Mouse (Mus musculus) gonadal fat pad, adult 2 months (tissue): ENCODE results near the gene Slc4a1ap. TPM values are rescaled to one million over a fixed set of nuclear protein-coding genes. Genes with fewer than 3 reads are reported as not detected.
"Not testable (repeated sequence)": the region's sequence is repeated elsewhere in the genome, so short reads cannot be mapped to it uniquely, and the experiment has no call there.

Experiments
- DNase-seq: peaks from one replicate; pipeline ENCODE4 v3.0.0-alpha.2; 2012; ENCODE audit warnings: low read depth
- polyA plus RNA-seq: library from polyadenylated mRNA; depleted of rRNA; stranded (reverse); fragments of >200 nt; gene quantifications from 2 replicates; pipeline ENCODE4 v1.2.3, GENCODE M21; 2012

Slc4a1ap gene
- polyA plus RNA-seq, 1 experiment, result 12.6 TPM

DNA sequence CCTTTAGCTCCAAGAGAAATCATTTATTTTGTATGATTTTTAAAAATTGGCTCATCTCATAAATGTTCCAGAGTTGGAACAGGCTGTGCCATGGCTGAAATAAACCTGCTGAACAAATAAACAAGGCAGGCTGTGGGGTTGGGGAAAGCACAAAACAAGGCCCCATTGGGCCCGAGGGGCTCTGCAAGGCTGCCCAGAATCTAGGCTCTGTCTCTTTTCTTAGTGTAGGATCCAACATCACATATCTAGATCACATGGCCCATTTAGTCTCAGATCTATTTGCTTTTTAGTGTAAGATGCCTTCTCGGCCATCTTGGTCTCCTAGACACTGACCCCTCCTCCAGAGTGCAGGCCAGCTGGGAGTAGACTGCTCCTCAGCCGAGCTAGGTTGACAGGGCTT, 39.7 kb downstream of the Slc4a1ap start:
- no peak for DNase-seq

DNA sequence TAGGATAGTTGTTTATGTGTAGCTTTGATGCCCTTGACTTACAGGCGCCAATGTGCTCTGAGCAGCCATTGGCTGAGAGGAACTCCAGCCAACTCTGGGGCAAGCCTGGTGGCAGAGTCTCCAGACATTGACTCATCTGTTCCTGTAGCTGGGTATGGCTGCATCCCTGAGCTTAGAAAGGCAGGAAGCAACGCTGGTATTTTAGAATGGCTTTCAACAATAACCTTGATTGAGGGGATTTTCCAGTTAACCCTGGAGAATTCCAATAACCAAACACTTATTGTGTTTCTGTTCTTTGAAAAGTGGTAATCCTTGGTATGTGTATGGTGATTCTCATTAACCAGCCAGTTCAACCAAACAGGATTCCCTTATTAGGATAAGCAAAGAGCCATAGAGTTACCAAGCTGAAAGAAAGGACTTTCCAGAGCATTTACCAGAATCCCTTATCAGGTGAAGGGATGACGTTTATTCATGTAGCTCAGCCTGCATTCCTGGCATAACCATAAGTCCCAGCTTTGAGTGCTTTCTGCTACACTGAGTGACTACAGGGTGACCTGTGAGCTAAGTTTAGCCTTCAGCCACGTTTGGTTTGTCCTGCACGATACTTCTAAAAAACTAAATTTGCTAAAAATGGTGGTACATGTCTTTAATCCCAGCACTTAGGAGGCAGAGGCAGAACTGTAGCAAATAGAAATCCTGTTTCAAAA, 41.3 kb downstream of the Slc4a1ap start:
- no peak for DNase-seq

DNA sequence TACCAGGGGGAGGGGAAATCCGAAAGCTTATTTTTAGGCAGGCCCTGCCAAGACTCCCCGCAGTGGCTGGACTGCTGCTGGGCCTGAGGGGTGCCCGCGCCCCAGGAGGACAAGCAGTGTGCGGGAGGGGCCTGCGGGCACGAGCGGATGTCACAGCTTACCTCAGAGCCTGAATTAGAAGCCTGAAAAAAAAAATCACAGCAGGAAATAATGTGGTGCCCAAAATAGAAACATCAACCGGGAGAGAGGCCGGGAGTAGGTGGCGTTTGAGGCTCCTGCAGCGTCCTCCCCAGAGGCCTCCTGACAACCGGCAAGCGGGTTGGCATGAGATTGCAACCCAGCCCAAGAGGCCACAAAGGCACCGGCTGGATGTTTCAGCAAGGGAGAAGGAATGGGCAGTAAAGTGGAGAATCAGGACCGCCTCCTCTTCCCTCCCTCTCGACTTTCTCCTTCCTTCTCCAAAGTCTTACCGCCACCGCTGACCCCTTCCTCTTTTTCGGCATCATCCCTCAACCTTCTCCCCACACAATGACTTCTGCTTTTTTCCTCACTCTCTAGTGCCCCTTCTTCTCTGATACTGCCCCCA, 44.3 kb downstream of the Slc4a1ap start:
- no peak for DNase-seq

DNA sequence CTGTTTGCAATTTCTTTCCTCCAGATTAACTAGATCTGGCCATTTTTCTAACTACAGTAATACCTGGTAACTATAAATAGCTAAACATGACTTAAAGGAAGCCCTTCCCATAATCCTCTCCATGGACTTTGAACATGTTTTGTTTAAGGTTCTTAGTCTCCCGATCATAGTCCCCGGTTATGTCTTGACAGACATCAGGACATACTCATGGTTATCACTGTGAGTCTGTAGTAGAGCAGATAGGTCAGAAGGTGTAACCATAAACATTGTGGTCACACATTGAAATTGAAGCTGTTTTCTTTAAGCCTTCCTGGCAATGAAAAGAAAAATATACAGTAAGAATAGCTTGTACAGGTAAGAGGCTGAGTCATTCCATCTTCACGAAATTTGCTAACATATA, 46.9 kb downstream of the Slc4a1ap start:
- no peak for DNase-seq

DNA sequence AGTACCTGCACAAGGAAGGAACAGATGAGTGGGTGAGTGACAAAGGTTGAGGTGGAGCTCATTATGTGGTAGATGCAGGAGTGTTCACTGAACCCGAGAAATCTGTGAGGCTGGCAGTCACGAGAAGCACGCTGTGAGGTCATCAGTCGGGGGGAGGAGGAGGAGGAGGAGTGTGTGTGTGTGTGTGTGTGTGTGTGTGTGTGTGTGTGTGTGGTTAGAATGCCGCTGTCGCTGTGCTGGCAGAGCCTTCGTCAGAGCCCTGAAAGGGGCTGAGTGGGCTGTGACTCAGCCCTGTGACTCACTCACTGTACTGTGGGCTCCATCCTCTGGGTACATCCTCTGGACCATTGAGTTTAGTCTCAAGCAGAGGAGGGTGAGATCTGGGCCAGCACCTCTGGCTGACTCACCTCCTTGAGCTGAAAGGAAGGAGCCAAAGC, 49.8 kb downstream of the Slc4a1ap start:
- no peak for DNase-seq

DNA sequence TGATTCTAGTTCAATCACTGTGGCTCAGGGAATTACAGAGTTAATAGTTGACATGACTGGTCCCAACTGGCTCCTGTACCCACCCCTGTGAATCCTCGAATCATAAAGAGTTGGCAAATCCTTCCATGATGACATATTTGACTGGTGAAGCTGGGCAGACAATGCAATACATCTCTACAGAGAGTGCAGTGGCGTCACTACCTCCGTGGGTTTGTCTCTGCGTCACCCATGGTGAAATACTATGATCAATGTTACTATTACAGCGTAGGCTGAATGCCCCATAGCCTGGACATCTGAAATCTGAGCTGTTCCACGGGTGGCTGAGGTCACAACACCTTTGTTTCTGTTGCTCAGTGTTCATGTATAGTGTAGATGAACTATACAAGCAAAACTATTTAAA, 54.5 kb downstream of the Slc4a1ap start:
- no peak for DNase-seq

DNA sequence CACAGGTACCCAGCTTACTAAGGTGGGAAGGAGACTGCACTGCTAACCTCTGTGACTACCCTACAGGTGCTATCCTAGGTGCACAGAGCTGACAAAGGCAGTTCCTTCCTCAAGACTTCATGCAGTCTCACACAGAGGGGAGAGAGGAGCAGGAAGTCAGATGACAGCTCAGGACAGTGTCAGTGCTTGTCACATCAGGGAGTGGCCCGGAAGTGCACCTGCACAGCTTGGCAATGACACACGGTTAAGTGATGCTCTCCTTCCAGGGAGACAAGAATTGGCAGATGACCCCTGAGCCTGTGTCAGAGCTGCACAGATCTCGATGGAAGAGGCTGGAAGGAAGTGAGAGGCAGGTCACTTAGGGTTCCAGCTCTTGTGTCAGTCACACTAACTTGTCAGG, 55.1 kb downstream of the Slc4a1ap start:
- DNase-seq, result no peak

DNA sequence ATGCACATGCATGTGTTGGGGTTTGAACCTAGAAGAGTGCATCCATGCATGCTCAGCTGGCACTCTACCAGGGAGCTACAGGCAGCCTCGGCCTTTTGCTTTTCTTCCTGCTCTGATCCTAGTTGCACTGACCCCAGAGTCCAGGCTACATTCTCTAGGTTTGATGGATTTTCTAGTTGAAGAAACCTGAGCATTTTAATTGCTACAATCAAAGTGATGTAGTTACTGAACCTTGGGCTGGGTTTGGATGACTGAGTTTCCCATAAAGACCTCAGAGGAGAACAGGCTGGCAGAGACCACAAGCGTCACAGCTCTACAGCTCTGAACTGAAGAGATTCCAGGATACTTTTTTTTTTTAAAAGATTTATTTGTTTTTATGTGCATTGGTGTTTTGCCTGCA, 56.5 kb downstream of the Slc4a1ap start:
- DNase-seq, result no peak

DNA sequence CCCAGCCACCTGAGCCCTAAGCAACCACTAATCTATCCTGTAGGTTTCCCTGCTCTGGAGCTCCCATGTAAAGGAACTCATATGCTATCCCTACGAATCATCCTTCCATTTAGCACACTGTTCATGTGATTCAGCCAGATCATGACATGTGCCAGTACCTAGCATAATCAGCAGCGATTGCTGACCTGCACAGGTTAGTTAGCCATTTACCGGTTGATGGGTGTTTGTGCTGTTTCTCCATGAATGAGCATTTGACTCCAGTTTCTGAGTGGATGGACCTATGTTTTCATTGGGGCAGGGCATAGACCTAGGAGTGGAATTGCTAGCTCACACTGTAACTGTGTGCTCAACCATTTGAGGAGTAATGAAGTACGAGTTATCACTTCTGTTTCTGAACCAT, 58.7 kb downstream of the Slc4a1ap start:
- DNase-seq, result no peak

DNA sequence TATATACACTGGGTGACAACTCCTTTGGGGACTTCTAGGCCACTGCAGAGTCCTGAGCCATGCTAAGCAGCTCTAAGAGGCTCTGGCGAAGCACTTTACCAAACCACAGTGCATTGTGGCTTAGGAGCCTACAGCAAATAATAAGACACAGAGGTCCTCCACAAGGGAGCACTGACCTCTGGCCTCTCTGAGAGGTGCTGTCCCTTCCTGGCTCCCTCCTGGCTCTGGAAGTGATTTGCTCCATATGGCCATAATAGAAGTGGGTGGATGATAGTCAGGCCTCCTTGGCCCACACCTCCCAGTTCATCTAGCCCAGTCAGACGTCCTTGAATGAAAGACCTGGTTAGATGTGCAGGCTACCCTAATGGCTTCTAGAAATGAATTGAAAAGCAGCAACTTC, 61.2 kb downstream of the Slc4a1ap start:
- DNase-seq, result no peak

DNA sequence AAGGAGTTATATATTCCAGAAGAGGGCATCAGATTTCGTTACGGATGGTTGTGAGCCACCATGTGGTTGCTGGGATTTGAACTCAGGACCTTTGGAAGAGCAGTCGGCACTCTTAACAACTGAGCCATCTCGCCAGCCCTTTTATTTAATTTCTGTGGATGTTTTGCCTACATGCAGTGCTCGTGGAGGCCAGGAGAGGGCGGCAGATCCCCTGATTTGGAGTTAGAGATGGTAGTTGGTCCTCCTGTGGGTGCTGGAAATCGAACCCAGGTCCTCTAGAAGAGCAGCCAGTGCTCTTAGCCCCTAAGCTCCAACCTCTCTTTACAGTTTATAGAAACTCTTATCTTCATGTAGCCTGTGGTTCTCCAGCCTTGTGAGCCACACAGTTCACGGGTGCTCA, 61.9 kb downstream of the Slc4a1ap start:
- not testable (repeated sequence) for DNase-seq

DNA sequence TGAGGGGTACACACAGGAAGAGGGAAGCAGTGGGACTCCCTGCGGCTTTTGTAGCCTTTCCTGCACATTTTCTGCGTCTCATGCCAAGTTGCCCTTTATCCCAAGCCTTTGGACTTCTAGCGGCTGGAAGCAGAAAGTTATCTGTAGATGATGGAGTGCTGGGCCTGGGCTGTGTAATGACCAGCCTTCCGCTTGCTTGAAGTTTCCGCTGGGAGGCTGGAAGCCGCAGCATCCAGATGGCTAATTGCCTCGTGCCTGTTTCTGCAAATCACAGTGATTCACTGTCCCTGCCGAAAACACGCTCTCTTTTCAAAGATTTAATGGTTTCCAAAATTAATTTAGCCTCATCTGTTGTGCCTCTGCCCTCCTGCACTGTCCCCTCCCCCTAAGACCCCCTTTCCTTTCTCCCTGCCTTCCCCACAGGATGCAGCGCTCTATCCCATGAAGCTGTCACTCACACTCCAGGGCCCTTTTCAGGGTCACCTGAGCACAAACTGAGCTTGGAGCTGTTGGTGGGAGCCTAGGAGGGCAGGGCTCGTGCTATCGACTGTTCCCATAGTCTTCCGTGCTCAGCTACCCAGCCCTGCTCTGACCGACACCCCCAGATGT, 63.0 kb downstream of the Slc4a1ap start:
- DNase-seq, result no peak

DNA sequence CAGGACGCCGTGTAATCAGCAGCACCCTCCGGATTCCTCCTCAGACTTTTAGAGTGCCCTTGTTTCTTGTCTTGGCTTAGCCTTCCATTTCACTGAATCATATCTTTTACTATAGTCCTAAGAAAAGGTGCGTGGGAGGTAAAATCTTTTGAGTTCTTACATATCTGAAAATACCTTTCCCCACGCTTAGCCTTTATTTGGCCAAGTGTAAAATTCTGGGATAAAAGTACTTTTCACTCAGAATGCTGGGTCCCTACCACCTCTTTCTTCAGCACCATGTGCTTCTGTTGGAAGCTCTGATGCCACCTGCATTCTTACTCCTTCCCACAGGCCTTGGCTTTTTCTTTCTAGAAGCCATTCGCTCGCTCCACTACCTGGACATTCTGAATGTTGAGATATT, 64.3 kb downstream of the Slc4a1ap start:
- no peak for DNase-seq

DNA sequence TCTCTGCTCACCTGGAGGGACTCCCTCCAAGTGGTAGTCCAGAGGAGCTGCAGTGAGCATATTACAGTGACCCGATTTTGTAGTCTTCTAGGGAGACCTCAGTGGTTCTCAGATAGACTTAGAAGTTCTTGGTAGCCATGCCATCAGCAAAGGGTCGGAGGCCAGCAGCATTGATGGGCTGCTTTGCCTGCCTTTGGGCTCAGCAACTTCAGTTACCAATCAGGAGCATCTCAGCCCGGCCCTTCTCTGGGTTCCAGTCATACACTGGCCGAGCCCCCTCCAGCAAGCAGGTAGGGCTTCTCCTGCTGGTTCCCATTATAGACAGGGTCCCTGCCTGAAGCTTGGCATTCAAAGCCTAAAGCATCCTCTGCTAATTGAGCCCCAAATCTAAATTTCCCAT, 69.1 kb downstream of the Slc4a1ap start:
- DNase-seq, result no peak

DNA sequence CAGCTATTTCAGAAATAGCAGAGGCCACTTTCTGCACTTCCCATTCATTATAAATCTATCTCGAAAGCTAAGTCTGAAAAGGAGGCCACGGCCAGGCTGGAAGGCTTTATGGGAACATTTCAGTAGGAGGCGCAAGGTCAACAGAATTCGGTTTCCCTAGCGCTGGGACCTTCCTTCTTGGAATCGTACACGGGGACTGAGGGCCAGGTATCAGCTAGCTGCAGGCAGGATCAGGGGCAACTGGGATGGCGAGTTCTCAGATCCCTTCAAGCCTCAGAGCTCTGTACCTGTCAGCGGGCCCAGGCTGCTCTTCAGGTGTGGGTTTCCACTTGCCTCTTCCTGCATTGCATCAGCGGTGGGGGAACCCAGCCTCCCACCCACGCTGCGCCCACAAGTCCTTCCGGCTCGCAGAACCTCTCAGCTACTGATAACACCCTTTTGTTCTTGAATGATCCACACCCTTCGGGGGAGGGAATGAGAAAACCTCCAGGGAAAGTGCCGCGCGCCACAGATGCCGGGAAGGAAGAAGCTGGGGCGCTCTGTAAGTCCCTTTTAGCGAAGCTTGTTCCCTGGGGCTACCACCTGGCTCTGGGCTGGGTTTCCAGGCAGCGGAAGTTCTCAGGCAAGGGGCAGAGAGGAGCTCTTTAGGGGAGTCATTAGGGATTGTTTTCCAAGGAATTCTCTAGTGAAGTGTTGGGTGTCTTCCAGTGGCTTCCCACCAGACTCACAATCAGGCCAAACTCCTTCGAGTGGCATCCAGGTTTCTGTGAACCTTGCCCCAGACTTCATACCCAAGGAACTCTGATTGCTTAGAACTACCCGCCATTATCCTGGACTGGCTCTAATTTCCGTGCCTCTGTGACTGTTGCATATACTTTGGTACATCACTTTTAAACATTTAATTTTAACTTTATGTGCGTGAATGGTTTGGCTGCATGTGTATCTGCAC, 70.0 kb downstream of the Slc4a1ap start, which contains the start of gene Mrpl33:
Gene Mrpl33 (plus strand): TSS at position 455 of the 949 bp plus-strand sequence.
- no peak for DNase-seq

DNA sequence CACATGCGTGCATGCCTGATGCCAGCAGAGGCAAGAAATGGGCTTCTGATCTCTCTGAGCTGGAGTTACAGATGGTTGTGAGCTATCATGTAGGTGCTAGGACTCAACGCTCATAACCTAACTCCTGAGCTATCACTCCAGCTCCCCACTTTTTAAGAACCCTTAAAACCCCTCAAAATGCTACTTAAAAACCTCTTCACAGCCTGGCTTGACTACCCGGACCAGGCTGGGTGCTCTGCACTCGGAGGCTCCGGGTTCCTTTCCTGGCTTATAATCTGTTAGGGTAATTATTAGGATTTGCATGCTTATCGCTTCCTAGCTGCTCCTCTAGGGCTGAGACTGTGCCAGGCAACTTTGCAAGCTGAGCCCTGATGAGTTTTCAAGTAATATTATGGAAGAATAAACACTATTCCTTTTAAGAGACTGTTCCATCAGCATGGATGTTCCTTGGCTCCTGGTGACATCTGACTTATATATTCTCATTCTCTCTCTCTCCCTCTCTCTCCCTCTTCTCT, 70.7 kb downstream of the Slc4a1ap start:
- DNase-seq, result no peak

DNA sequence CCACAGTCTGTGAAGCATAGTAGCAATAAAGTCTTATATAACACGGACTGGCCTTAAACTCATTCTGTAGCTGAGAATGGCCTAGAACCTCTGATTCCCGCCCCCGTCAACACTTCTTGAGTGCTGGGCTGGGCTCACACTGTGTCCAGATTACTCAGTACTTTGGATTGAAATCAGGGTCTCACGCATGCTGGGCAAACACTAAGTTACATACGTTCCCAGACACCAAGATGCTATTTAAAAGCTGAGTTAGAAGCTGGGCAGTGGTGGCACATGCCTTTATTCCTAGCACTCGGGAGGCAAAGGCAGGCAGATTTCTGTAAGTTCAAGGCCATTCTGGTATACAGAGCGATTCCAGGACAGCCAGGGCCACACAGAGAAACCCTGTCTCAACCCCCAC, 71.3 kb downstream of the Slc4a1ap start:
- DNase-seq, result no peak

DNA sequence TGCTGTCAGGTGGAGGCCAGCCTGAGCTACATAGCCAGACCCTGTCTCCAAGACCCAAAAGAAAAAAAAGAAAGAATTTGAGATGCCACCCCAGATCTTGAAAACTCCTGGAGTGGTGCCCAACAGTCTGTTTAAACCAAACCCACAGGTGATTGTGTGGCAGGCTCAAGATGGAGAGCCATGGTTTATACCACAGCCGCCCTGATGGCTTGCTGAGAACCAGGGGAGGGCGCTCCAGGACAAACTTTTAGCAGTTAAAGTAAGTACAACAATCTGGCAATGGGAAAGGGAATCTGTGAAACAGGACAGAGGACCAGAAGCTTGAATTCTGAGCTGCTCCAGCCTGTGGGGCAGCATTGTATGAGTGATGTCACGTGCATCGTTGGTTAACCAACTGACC, 71.8 kb downstream of the Slc4a1ap start:
- no peak for DNase-seq

DNA sequence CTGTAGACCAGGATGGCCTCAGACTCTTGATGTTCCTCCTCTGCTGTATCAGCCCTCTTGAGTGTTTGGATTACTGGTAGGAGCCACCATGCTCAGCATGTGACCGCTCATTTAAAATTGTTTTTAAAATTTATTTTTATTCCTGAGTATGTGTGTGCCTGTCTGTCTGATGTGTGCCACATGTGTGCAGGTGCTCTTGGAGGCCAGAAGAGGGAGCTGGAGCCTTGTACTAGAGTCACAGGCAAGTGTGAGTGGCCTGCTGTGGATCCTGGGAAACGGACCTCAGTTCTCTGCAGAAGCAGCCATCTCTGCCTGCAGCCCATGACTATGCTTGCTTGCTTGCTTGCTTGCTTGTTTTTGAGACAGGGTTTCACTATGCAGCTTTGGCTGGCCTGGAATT, 72.4 kb downstream of the Slc4a1ap start:
- no peak for DNase-seq

DNA sequence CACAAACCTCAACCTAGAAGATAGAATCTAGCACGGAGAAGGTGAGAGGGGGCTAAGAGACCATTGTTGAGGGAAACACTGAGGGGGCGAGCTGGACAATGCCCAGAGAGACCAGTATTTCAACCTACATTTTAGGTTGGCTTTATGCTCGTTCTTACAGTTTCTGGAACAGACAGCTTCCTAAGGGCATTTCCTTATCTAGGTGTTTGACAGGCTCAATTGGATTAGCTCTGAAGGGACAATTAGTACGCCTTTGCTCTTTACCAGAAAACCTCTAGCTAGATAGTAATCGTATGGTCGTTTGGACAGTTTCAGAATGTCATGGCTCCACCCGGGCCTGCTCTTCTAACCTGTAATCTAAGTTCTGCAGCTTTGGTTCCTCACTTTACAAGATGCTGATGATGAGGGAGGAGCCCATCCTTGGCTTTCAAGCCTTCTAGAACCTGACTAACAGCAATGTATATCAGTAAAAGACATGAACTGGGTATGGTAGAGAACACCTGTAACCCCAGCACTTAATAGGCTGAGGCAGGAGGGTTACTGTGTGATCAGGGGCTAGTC, 74.4 kb downstream of the Slc4a1ap start:
- DNase-seq, result no peak

DNA sequence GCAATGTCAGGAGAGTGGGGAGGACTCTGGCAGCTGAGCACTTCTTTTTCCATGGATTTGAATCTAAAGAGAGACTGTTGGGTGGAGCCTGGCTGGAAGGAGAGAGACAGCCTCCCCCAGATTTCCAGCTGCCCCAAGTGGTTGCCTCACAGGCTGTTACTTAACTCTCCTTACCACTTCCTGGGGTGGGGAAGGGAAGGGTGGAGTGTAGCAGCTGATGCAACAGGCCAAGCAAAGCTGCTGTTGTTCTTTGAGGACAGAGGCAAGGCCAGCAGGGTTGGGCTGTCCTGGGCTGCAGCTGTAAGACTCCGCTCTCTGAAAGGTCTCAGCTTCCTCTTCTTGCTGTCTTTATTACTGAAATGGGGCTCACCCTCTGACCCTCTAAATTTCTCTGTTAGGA, 75.6 kb downstream of the Slc4a1ap start:
- peak; percentile 90 for DNase-seq

DNA sequence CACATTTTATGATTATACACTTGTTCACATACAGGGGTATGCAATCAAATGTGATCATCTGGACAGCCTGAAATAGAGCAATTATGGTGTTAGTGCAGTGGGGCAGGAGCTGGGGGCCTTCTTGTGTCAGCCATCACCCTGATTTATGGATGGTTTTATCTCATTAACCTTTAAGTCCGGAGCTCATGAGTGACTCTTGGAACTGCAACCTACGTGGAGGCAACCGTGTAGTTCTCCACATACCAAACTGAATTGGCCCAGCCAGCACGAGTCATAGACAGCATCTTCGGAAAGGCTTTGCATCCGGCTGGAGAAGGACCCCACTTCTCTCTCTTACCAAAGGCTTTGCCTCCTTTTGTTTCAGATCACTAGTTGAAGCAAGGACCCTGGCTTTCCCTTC, 77.0 kb downstream of the Slc4a1ap start:
- DNase-seq, result no peak
